Mouse (Mus musculus): ENCODE measurements around the gene Gm6685. TPM values are rescaled to one million over a fixed set of nuclear protein-coding genes. Genes with fewer than 3 reads are reported as not detected.
A peak's percentile ranks its signal among the peaks of the same experiment; 100 is the strongest.
"Not testable (repeated sequence)": the region's sequence is repeated elsewhere in the genome, so short reads cannot be mapped to it uniquely, and the experiment has no call there.

The Gm6685 gene
- 0.97 TPM in 1 of 2 replicates, not detected in the other for polyA plus RNA-seq (2012; ENCODE audit: insufficient read depth, low replicate concordance)

- not testable (repeated sequence) for H3K9me3 ChIP-seq; H3K36me3 ChIP-seq (replicated peaks; ENCODE audit: low read length); H3K4me1 ChIP-seq; H3K4me3 ChIP-seq (replicated peaks); H3K27me3 ChIP-seq (replicated peaks)
Measured at GRCm38 (mm10) chr11:28339224-28340150, at the start of gene Gm6685. Gene Gm6685 (minus strand): TSS chr11:28339867.

- H3K4me3 ChIP-seq (replicated peaks) = no peak overlapping the region
- H3K27me3 ChIP-seq (replicated peaks) = no peaks in the 10 kb centered on the region
- H3K4me1 ChIP-seq = no peaks in the 10 kb centered on the region
- H3K9me3 ChIP-seq = no peaks in the 10 kb centered on the region
- no peak for TF ChIP-seq GATA1 (IDR thresholded peaks at IDR 0.05; ENCODE audit: borderline replicate concordance, low read length)
- no peak for TF ChIP-seq FLI1 (IDR thresholded peaks at IDR 0.05; ENCODE audit: low read length)
- no peaks in the 10 kb centered on the region for H3K36me3 ChIP-seq (replicated peaks; ENCODE audit: low read length)
Measured at GRCm38 (mm10) chr11:28375891-28376290, 36.2 kb upstream of the Gm6685 start.

GRCm38 (mm10) chr11:28374636-28375035, 35.0 kb upstream of the Gm6685 start:
- TF ChIP-seq GATA1 (IDR thresholded peaks at IDR 0.05; ENCODE audit: borderline replicate concordance, low read length) (no peak), FLI1 (IDR thresholded peaks at IDR 0.05; ENCODE audit: low read length) (no peak)
- H3K36me3 ChIP-seq (replicated peaks; ENCODE audit: low read length) = no peaks in the 10 kb centered on the region
- no peak overlapping the region for H3K4me3 ChIP-seq (replicated peaks)
- no peaks in the 10 kb centered on the region for H3K27me3 ChIP-seq (replicated peaks)
- H3K9me3 ChIP-seq = no peaks in the 10 kb centered on the region
- H3K4me1 ChIP-seq = no peaks in the 10 kb centered on the region

GRCm38 (mm10) chr11:28371381-28371780, 31.7 kb upstream of the Gm6685 start:
- H3K36me3 ChIP-seq (replicated peaks; ENCODE audit: low read length); H3K9me3 ChIP-seq; H3K4me1 ChIP-seq; H3K4me3 ChIP-seq (replicated peaks); H3K27me3 ChIP-seq (replicated peaks): not testable (repeated sequence)

GRCm38 (mm10) chr11:28365929-28366244, 26.2 kb upstream of the Gm6685 start:
- H3K36me3 ChIP-seq (replicated peaks; ENCODE audit: low read length) = no peaks in the 10 kb centered on the region
- TF ChIP-seq FLI1 (IDR thresholded peaks at IDR 0.05; ENCODE audit: low read length) (no peak), GATA1 (IDR thresholded peaks at IDR 0.05; ENCODE audit: borderline replicate concordance, low read length) (no peak)

GRCm38 (mm10) chr11:28365209-28365928, 25.7 kb upstream of the Gm6685 start:
- peak overlapping the region; percentile 82 for H3K4me3 ChIP-seq (replicated peaks)

More at GRCm38 (mm10) chr11:28365929-28366244, 26.2 kb upstream of the Gm6685 start:
- Histone ChIP-seq H3K4me3 (replicated peaks) (peak overlapping the region; percentile 82), H3K9me3 (peaks cover 10% of the 10 kb centered on the region; the same call in 1 of the 2 replicates), H3K4me1 (peaks cover 7% of the 10 kb centered on the region), H3K27me3 (replicated peaks) (no peaks in the 10 kb centered on the region)

GRCm38 (mm10) chr11:28343465-28343864, 3.8 kb upstream of the Gm6685 start:
- Histone ChIP-seq H3K9me3 (no peaks in the 10 kb centered on the region), H3K27me3 (replicated peaks) (no peaks in the 10 kb centered on the region), H3K36me3 (replicated peaks; ENCODE audit: low read length) (no peaks in the 10 kb centered on the region), H3K4me3 (replicated peaks) (no peak overlapping the region), H3K4me1 (no peaks in the 10 kb centered on the region)
- TF ChIP-seq GATA1 (IDR thresholded peaks at IDR 0.05; ENCODE audit: borderline replicate concordance, low read length) = no peak
- TF ChIP-seq FLI1 (IDR thresholded peaks at IDR 0.05; ENCODE audit: low read length) = no peak

More at GRCm38 (mm10) chr11:28365209-28365928, 25.7 kb upstream of the Gm6685 start:
- H3K27me3 ChIP-seq (replicated peaks) = no peaks in the 10 kb centered on the region
- no peaks in the 10 kb centered on the region for H3K36me3 ChIP-seq (replicated peaks; ENCODE audit: low read length)
- peaks cover 10% of the 10 kb centered on the region; the same call in 1 of the 2 replicates for H3K9me3 ChIP-seq
- peaks cover 7% of the 10 kb centered on the region for H3K4me1 ChIP-seq
- TF ChIP-seq FLI1 (IDR thresholded peaks at IDR 0.05; ENCODE audit: low read length) = no peak
- no peak for TF ChIP-seq GATA1 (IDR thresholded peaks at IDR 0.05; ENCODE audit: borderline replicate concordance, low read length)

GRCm38 (mm10) chr11:28341887-28342286, 2.2 kb upstream of the Gm6685 start:
- H3K4me3 ChIP-seq (replicated peaks) = no peak overlapping the region
- H3K4me1 ChIP-seq = no peaks in the 10 kb centered on the region
- no peak for TF ChIP-seq GATA1 (IDR thresholded peaks at IDR 0.05; ENCODE audit: borderline replicate concordance, low read length)
- no peak for TF ChIP-seq FLI1 (IDR thresholded peaks at IDR 0.05; ENCODE audit: low read length)
- H3K9me3 ChIP-seq = no peaks in the 10 kb centered on the region
- H3K27me3 ChIP-seq (replicated peaks) = no peaks in the 10 kb centered on the region
- no peaks in the 10 kb centered on the region for H3K36me3 ChIP-seq (replicated peaks; ENCODE audit: low read length)

GRCm38 (mm10) chr11:28327878-28328277, 11.8 kb downstream of the Gm6685 start:
- H3K27me3 ChIP-seq (replicated peaks) = no peaks in the 10 kb centered on the region
- no peaks in the 10 kb centered on the region for H3K4me1 ChIP-seq
- no peak for TF ChIP-seq FLI1 (IDR thresholded peaks at IDR 0.05; ENCODE audit: low read length)
- no peak for TF ChIP-seq GATA1 (IDR thresholded peaks at IDR 0.05; ENCODE audit: borderline replicate concordance, low read length)
- no peaks in the 10 kb centered on the region for H3K36me3 ChIP-seq (replicated peaks; ENCODE audit: low read length)
- H3K9me3 ChIP-seq = peaks cover 5% of the 10 kb centered on the region; the same call in 1 of the 2 replicates
- no peak overlapping the region for H3K4me3 ChIP-seq (replicated peaks)

- Histone ChIP-seq H3K36me3 (replicated peaks; ENCODE audit: low read length) (no peaks in the 10 kb centered on the region), H3K4me3 (replicated peaks) (no peak overlapping the region), H3K27me3 (replicated peaks) (no peaks in the 10 kb centered on the region), H3K4me1 (no peaks in the 10 kb centered on the region), H3K9me3 (no peaks in the 10 kb centered on the region)
- TF ChIP-seq FLI1 (IDR thresholded peaks at IDR 0.05; ENCODE audit: low read length) (no peak), GATA1 (IDR thresholded peaks at IDR 0.05; ENCODE audit: borderline replicate concordance, low read length) (no peak)
Measured at GRCm38 (mm10) chr11:28313396-28313795, 26.3 kb downstream of the Gm6685 start.

Data from megakaryocyte, embryonic 14.5 days (primary cell).